Mouse (Mus musculus) G1E (cell line): ENCODE measurements around the gene Myo1c.

Source experiments
- CTCF ChIP-seq: IDR thresholded peaks from 2 replicates; pipeline ENCODE4 v1.5.1; 2012; ENCODE audit warnings: low read depth, low read length, inconsistent platforms, mixed read lengths
- GATA1 ChIP-seq: IDR thresholded peaks from 2 replicates; pipeline ENCODE4 v1.6.1; 2012; ENCODE audit warnings: borderline replicate concordance, low read length, inconsistent platforms, mixed read lengths

GRCm38 (mm10) chr11:75658311-75658710 lies 8.0 kb downstream of the Myo1c start:
- TF ChIP-seq GATA1 (no peak), CTCF (no peak)
